Mouse (Mus musculus): ENCODE data around the gene Ctla4.

Ctla4 gene

DNA sequence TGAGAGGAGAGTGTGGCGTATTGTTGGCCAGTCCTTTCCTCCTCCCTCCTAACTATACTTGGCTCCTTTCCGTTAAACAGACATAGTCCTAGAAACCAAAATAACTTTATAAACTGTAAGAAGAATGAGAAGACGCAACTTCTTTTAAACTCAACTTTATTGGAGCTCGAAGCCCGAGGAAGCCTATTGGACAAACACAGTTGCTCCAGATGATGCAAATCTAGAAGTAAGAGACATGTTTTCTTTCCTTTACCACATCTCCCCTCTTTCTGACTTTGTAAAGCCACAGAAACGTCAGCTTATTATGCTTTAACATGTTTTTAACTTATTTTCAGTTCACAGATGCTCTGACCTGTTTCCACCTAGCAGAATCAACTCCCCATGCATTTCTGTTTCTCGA lies at the start of gene Ctla4:
Gene Ctla4 (plus strand): TSS at position 20 of the 400 bp plus-strand sequence.
- in situ Hi-C loops (cut with MboI, MseI): no loop called here

DNA sequence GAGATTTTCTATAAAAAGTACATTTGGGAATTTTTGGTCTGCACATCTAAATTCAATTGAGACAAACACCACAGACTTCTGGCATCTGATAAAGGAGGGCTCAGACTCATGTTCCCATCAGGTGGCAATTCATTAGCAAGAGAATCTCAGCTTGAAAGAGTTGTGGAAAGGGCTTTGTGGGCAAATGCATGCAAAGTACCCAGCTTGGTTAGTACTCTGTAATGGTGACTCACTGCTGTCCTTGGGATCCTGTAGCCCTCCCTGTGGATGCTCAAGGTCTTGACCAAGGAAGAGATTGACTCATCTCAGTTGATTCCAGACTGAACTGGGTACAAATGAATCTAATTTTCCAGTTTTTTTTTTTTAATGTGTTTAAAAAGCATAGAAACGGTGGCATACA lies 47.6 kb upstream of the Ctla4 start:
- in situ Hi-C loops (cut with MboI, MseI): no loop called here

DNA sequence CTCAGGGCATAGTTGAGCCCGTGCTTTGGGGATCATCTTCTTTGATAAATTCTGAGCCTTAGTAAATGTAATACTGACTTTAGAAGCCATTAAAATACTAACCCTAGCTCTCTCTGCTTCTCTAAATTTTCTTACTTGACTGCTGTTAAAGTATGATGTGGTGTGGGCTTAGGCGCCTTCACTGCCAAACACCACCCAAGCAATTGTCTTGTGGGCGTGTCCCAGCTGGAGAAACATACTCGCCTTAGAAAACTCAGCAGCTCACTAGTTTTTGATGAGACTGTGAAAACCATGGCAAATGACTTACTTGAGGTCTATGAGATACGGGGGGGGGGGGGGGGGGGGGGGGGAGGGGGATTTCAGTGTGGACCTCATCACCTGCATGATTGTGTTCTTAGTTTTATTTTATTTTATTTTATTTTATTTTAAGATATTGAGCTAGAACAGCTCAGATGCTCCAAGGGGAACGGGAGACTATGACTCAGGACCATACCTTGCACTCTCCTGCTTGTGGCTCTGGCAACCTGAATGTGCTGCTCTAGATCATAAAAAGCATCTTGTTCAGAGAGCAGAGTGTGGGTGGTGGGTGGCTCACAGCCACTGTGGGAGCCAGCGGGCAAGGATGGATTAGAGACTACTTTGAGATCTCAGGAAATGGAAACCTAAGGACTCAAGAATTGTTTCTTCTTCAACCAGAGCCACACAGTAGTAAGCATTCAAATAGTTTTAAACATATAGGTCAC lies 41.3 kb upstream of the Ctla4 start:
- in situ Hi-C loops (cut with MboI, MseI): loop anchor here (5.0 kb wide), 1 partner anchor 93 kb away; no protein-coding TSS in a partner anchor

DNA sequence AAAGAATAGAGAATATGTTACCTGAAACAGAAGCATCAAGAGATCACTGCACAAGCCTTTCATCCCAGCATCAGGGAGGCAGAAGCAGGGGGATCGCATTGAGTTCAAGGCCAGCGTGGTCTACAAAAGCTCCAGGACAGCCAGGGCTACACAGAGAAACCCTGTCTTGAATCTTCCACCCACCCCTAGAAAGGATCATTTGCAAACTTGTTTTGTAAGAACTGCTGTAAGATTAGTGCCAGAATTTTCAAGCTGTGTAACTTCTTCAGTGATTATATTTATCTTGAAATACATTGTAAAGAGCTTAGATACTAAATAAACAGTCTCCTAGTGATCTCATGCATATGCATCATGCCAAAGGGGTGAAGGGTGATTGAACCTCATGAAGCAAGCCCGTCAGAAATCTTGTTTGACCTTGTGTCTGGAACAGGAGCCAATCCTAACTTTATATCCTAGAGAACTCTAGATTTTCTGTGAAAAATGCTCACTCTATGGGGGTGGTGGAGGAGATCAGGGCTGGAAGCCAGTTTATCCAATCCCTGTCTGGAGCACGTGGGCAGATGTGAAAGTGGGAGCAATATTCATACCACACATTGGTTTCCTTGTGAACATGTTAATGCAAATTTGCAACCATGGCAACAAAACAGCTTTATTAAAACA lies 40.1 kb upstream of the Ctla4 start:
- in situ Hi-C loops (cut with MboI, MseI): loop anchor here (5.0 kb wide), 1 partner anchor 94 kb away; no protein-coding TSS in a partner anchor

DNA sequence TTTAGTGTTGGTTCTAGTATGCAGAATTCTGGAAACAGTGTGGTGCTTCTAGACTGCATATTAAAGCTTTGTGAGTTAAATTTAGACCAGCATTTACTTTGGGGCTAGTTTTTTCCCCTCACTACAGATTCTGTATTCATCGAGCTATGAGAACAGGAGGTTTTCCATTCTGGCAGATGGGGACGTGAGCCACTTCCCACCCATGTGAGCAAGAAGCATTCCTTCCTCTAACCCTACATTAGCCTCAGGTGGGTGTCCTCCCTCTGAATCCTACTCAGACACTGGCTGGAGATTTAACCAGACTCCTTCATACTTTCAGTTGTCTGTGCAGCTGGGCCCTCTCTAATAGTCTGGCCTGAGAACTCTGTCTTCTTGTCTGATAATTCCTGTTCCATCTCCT lies 37.7 kb upstream of the Ctla4 start:
- in situ Hi-C loops (cut with MboI, MseI): loop anchor here (5.0 kb wide), 1 partner anchor 97 kb away; no protein-coding TSS in a partner anchor

DNA sequence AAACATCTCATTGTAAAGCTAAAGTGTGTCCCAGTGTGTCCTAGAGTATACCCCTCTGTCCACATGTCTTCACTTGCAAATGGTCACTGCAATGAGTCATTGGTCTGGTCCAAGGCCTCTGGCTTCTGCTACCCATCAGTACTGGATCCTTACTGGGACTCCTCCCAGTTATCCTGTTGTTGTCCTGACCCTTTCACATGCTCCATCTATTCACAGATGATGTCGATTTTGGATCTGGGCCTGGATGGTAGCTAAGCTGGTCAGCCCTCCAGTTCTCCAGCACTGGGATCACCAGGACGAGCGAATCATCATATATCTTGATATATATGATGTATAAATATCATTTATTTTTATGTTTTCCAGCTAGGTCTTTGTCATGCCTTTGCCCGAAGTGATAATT lies 37.0 kb upstream of the Ctla4 start:
- in situ Hi-C loops (cut with MboI, MseI): loop anchor here (5.0 kb wide), 1 partner anchor 98 kb away; no protein-coding TSS in a partner anchor

DNA sequence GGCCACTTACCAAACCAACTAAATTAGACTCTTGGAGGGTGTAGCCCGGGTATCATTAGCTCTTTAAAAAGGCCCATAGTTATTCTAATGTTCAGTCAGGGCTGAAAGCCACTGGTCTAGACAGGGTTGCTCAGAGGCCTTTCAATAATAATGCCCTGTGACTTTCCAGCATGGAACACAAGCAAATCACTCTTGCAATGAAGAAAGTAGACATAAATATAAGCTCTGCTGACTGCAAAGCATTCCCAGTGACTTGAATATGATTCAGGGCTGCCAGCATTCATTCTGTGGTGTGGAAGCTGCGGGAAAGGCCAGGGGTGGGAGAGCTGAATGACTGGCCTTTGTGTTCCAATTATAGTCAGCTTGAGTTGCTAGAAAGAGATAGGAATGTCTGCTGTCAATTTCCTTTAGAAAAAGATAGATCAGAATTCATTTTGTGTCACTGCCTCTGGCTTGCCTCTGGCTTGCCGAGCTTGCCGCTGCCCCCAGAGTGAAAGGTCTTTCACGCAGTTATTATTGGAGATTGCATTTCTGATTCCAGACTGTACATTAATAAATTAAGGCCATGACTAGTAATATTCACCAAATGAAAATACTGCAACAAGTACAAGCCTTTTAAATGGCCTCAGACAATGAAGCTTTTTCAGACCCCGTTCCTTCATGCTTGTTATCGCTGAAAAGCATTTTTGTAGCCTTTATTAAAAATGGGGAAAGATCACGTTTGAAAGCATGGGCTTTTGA lies 35.6 kb upstream of the Ctla4 start:
- in situ Hi-C loops (cut with MboI, MseI): no loop called here

DNA sequence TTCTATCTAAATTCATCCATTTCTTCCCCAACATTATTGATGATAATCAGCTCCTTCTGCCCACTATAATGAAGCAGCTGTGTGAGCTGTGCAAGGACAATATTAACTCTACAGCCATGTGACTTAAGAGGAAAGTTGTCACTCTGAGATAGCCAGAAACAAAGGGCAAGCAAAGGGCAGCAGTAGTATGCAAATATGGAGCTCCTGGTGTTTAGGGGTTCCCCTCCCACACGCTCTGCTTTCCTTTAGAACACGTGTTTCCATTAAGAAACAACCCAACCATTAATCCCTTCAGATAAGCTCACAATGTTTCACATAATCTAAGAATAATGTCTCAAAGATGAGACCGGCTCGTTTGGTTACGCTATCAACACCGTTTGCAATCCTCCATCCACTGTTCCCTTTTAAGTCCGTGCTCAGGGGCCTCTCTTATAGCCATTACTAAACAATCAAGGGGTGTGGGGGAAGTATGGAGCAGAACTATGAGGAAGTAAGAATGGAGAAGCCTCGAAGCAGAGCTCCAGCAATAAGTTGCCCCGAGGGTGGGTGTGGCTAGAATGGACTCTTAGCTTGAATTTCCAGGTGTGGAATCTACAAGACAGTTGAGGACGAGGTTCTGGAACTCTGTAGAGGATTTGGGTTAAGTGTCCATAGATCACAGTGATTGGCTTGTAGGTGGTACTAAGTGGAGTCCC lies 34.6 kb upstream of the Ctla4 start:
- in situ Hi-C loops (cut with MboI, MseI): no loop called here

DNA sequence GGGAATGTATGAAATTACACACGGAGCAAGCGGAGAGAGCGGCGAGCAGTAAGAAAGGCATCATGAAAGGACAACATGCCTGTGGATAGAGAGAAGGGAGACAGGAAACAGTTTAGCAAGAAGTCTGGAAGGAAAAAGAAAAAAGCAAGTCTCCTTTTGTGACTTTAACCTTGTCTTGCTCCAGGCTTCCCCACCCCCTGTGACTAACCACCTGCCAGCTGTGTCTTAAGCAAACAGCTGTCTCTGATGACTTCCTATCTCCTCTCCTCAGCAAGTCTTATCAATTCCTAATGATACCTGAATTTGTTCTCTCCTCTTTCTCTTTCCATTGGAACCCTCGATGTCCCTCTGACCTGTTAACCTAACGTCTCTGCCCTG lies 34.0 kb upstream of the Ctla4 start:
- in situ Hi-C loops (cut with MboI, MseI): no loop called here

DNA sequence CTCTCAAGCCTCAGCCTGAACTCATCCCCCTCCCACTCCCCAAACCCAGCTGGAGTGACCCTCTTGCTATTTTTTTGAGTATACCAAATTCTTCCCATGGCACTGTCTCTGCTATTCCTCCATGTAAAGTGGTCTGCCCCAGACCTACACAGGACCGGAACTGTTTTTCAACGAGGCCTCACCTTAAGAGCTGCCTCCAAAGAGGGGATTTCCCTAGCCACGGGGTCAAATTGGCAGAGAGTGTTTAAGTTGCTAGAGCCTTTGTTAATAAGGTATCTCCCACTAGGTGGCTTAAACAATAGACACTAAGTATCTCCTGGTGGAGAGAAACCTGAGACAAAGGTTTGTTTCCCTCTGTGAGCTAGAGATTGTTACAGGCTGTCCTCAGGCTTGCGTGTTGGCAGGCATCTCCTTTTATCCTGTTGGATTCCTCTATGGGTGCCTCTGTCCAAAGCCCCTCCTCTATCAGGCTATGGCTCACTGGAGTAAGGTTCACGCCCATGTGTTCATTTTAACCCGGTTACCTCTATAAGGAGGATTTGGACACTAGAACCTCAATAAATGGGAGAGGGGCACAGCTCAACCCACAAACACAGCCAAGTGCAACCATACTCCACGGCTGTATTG lies 33.4 kb upstream of the Ctla4 start:
- in situ Hi-C loops (cut with MboI, MseI): no loop called here

DNA sequence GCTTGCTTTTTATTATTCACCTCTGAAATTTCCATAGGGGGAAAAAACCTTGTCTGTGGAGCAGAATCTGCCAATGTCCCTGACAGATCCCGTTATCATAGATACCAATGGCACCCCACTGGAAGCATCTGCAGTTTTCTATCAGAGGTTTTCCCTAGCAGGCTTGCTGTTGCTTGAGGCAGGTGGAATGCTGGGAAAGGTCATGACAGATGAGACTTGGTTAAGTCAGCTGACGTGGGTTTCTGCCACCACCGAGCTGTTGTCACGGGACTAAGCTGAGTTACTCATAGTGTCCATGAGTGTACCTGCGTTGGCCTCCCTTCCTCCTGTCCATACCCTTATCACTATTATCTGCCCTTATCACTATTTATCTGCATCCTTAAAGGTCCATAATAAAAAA lies 32.8 kb upstream of the Ctla4 start:
- in situ Hi-C loops (cut with MboI, MseI): no loop called here

DNA sequence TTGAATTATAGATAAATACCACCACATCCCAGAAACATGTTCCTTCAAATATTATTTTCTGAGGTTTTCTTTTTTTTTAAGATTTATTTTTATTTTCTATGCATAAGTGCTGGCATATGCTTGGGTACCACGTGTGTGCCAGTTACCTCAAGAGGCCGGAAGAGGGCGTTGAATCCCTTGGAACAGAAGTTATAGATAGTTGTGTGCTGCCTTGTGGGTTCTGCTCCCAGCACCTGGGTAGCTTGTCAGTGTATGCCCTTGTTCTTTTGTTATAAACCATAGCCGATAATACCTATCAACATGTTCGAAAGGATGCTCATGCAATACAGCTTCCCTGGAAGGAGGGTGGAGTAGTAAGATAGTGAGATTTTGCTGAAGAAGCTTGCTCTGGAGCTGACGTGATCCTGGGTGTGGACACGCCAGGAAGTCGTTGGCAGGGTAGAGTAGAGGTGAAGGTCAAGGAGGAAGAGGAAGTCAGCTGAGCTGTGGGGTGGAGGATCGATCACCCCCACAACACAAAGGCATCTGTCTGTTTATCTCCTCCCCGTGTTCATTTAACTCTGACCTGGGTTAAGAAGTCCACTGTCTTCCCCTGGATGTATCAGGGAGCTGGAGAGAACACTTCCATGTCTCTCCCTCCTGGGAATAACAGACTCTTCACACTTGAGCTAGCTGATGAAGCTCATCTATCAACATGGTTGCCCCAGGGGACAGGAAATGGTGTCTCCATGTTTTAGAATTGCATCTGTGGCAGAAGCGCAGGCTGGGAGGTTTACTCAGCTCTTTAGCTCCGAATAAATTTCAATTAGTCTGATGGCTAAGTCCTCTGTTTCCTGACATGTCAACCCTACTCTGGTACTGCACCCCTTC lies 29.2 kb upstream of the Ctla4 start:
- in situ Hi-C loops (cut with MboI, MseI): no loop called here

DNA sequence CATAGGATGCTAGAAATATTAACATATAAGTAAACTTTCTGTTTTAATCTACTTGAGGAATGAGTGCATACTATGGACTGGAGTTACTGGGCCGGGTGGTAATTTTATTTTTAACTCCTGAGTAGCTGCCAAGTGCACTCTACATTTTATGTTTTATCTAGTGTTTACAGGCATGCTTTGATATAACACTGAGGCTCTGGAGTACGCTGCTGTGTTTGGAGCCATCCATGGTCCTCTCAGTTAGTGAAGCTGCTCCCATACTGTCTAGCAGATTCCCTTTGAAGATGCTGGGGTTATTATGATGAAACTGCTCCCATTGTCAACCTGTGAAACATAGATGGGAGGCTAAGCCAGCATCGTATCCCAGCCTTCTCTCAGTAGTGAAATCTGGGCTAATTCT lies 27.6 kb upstream of the Ctla4 start:
- in situ Hi-C loops (cut with MboI, MseI): no loop called here

DNA sequence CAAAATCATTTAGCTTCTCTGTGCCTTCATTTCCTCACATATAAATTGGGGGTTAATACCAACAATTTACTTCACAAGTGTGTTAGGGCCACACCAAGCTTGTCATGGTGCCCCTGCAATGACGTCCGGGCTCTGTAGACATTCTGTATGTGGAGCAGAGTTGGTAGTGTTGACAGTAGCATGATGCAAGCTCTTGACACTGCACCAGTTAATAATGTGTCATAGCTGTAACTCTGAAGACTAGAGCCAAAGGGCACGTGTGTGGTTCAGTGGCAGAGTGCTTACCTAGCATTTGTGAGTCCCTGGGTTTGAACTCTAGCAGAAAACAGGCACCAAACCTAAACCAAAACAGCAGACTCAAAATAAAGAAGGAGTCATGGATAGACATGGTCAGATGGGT lies 27.0 kb upstream of the Ctla4 start:
- in situ Hi-C loops (cut with MboI, MseI): loop anchor here (10.0 kb wide), 1 partner anchor 335 kb away; no protein-coding TSS in a partner anchor

DNA sequence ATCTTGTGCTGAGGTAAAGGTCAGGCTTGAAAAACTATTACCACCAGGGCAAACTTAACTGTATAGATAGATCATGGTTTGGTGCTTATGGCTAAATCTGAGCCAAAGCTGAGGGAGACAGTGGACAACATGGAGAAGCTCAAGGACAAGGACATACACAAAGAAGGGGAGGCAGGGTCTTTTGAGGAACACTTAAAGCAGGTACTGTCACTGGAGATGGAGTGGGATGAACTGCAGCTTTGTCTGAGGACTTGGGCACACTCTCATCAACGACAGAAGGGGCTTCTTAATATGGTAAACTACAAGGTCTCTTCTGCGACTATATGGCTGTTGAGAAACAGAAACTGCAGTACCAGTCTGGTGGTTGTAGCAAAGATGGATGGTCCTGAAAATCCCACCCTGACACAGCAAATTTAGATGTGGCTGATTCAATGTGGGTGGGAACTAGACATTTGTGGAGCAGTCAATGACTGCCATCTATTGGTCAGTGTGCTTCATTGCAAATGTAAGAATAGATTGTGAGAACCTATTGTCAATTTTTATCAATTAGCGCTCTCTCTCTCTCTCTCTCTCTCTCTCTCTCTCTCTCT lies 26.3 kb upstream of the Ctla4 start:
- in situ Hi-C loops (cut with MboI, MseI): loop anchor here (10.0 kb wide), 1 partner anchor 336 kb away; no protein-coding TSS in a partner anchor

DNA sequence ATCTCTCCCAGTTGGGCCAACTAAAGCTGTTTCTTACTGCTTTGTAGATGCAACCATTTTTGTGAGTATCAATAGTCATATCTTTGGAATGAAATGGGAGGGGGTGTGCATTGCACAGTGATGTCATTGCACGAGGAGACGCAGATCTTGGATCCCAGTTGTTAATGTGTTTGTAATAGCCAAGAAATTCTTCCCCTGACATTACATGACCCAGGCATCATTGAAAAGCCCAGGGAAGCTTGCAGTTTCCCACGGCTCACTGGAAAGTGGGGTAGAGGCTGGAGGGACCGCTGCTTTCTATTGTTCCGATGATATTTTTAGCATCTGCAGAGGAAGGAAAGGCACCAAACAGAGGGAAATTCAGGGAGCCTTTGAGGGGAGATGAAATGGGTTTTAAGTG lies 25.8 kb upstream of the Ctla4 start:
- in situ Hi-C loops (cut with MboI, MseI): loop anchor here (10.0 kb wide), 1 partner anchor 336 kb away; no protein-coding TSS in a partner anchor

DNA sequence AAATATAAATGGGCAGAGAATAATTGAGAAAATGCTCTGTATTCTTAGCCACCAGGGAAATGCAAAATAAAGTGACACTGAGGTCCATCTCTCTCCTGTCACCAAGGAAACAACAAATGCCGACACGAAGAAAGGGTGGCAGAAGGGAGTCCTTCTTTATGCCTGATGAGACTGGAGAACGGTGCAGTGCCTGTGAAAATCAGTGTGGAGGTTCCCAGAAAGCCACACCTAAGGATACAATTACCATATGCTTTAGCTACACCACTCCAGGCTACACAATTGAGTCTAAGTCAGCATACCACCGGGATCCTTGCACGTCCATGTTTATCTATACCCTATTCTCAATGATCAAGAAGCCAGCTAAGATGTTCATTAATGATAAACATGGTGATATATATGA lies 25.4 kb upstream of the Ctla4 start:
- in situ Hi-C loops (cut with MboI, MseI): loop anchor here (10.0 kb wide), 1 partner anchor 337 kb away; no protein-coding TSS in a partner anchor

DNA sequence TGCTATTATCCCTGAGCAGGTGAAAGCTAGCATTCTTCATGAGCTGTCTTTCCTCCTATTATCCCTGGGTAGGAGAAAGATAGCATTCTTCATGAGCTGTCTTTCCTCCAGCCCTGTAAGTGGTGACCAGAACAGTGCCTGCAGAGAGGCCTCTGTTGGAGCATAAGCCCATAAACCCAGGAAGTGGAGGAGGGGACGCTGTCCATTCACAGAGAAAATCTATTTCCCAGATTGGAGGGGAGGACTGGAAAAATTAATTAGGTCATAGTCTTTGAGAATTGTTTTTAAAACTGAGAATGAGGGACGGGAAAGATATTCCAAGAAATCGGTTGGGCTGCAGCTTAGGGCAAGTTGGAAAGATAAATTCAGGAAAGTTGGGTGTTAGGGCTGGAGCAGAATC lies 24.3 kb upstream of the Ctla4 start:
- in situ Hi-C loops (cut with MboI, MseI): loop anchor here (10.0 kb wide), 1 partner anchor 338 kb away; no protein-coding TSS in a partner anchor

DNA sequence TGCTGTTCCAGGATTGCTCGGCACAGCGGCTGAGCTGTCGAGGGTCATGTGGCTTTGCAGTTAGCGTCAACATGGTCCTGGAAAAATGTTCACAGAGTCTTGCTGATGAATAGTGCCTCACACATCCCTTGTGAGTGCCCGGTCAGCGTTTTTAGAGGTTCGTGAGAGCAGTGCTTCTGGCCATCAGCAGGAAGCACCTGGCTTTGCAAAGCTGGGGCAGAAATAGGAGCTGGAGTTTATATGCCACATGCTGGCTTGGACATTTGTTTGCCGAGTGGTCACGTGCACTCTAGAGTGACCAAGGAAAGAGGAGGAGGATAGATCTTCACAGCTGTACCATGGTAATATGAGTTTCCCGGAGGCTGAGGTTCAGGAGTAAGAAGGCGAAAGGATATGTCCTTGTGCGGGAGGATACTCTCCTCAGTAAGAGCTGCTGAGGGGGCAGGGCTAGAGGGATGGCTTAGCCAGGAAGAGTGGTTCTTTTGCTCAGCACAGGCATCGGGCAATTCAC lies 23.8 kb upstream of the Ctla4 start:
- in situ Hi-C loops (cut with MboI, MseI): loop anchor here (10.0 kb wide), 1 partner anchor 338 kb away; no protein-coding TSS in a partner anchor

All from T-helper 1 cell (primary cell).